Mouse (Mus musculus) Patski (cell line): ENCODE measurements around the gene Dpm3. TPM values are rescaled to one million over a fixed set of nuclear protein-coding genes. Genes with fewer than 3 reads are reported as not detected.

ENCODE experiments used
- ATAC-seq: fragments of 100-300 bp; one replicate; pipeline ENCODE4 v1.8.0; 2021
- CTCF ChIA-PET: fragments of 350-600 bp; sonication (Branson Sonifier 250); formaldehyde crosslinking; loops from one replicate; lab custom pipeline; 2022; ENCODE audit warnings: inconsistent platforms; lab: Charles Lee
- POLR2A ChIA-PET: fragments of 350-600 bp; sonication (Branson Sonifier 250); formaldehyde crosslinking; loops from one replicate; lab custom pipeline; 2022; ENCODE audit warnings: antibody characterized with exemption, inconsistent platforms; lab: Charles Lee
- DNase-seq: peaks from one replicate; pipeline ENCODE4 v3.0.0-alpha.2; 2011; ENCODE audit warnings: low read depth, low spot score
- H3K27me3 ChIP-seq: fragments of 371-371 bp; one replicate; pipeline ENCODE4 v1.5.1; 2021
- CTCF ChIP-seq: fragments of 100-300 bp; IDR thresholded peaks from one replicate; pipeline ENCODE4 v1.5.1; 2021
- in situ Hi-C: fragments of 300-500 bp; cut with MboI; formaldehyde crosslinking; loops from 3 replicates; pipeline ENCODE4 v1.11.1; 2018; ENCODE audit warnings: low pct_unique_long_range_greater_than_20kb, mixed read lengths
- polyA plus RNA-seq: library from polyadenylated mRNA; unstranded; gene quantifications from one replicate; pipeline ENCODE4 v1.2.3, GENCODE M21; 2021

Gene Dpm3
- polyA plus RNA-seq, 1 experiment from 2014 or later: 104 TPM

- TF ChIP-seq CTCF: no peak
- CTCF ChIA-PET: interaction anchor here (1.3 kb wide), 1 partner anchor 40 kb away, joined by 4 read pairs; no protein-coding TSS in a partner anchor
- DNase-seq (no peak), ATAC-seq (no peak)
- H3K27me3 ChIP-seq: no peaks in the 10 kb centered on the region
- POLR2A ChIA-PET: interaction anchor here (0.5 kb wide), 1 partner anchor 77 kb away, joined by 3 read pairs; no protein-coding TSS in a partner anchor
- in situ Hi-C loops: no loop called here
Observed at GRCm38 (mm10) chr3:89314340-89314739, 55.2 kb downstream of the Dpm3 start.

DNA sequence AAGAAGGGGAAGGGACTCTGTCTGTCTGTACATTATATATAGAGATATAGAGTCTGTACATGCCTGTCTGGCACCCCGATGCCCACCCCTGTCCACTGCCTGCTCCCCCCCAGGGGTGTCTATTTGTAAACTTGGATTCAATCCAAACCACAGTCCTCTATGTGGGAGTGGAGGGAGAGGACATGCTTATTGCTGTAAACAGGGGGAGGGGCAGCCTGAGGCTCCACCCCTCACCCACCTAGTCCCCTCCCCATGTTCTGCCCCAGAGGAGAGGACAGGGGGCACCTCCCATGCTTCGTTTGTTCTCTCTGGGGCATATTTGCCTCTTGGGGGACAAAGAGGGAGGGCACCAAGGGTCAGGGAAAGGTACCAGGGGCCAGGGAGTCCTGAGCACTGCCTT is 55.6 kb downstream of the Dpm3 start:
- in situ Hi-C loops: loop anchor here (5.0 kb wide), 1 partner anchor 38 kb away; no protein-coding TSS in a partner anchor
- POLR2A ChIA-PET: interaction anchor here (0.7 kb wide), 1 partner anchor 33 kb away, joined by 3 read pairs; no protein-coding TSS in a partner anchor
- no peaks in the 10 kb centered on the region for H3K27me3 ChIP-seq
- ATAC-seq: no peak
- CTCF ChIA-PET: interaction anchor here (0.6 to 4.2 kb wide), 6 partner anchors 16 to 40 kb away, joined by 3 to 17 read pairs (median 4); no protein-coding TSS in a partner anchor
- no peak for TF ChIP-seq CTCF
- DNase-seq: no peak

DNA sequence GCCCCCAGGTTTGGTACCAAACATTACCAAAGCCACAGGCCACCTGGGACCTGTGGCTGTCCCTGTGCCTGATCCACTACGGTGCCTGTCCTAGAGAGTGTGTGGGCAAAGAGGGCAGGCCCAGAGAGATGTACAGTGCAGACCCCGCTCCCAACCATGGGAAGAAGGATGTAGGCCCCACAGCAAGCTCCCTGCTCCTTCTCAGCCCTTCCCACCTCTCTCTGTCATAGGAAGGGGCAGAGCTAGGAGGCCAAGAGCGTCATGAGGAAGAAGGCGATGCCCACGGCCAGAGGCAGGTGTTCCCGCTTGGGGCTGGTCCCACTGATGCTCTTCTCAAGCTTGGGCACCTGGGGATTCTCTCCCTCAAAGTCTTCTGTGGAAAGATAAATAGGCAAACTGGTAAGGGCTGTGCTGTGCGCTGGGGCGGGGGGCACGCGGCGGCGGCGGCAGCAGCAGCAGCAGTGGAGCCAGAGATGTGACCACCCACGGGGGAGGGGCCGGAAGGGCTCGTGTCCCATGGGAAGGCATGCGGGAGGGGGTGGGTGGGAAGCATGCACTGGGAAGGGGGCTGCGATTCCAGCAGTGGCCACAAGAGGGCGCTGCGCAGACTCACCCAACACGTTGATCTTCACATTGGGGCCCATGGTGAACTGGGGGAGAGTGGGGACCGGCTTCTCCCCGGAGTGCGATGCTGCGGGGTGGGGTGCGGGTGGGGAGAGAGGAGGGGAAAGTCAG is 56.2 kb downstream of the Dpm3 start:
- no peaks in the 10 kb centered on the region for H3K27me3 ChIP-seq
- CTCF ChIA-PET: interaction anchor here (0.6 to 4.2 kb wide), 7 partner anchors 12 to 39 kb away, joined by 3 to 17 read pairs (median 5); no protein-coding TSS in a partner anchor
- POLR2A ChIA-PET: interaction anchor here (0.6 to 0.7 kb wide), 2 partner anchors 32 to 106 kb away, joined by 3 to 4 read pairs; no protein-coding TSS in a partner anchor
- in situ Hi-C loops: loop anchor here (5.0 kb wide), 1 partner anchor 37 kb away; no protein-coding TSS in a partner anchor
- no peak for DNase-seq
- peak; percentile 46 for ATAC-seq
- no peak for TF ChIP-seq CTCF

- in situ Hi-C loops: loop anchor here (5.0 kb wide), 1 partner anchor 36 kb away; no protein-coding TSS in a partner anchor
- DNase-seq (no peak), ATAC-seq (no peak)
- TF ChIP-seq CTCF: no peak
- ChIA-PET POLR2A (interaction anchor here (0.6 to 1.6 kb wide), 4 partner anchors 8 to 106 kb away, joined by 3 to 4 read pairs (median 4); no protein-coding TSS in a partner anchor), CTCF (interaction anchor here (0.6 to 4.2 kb wide), 21 partner anchors 8 to 399 kb away, joined by 3 to 22 read pairs (median 4); partner anchors contain the start of genes Krtcap2 and Trim46)
- H3K27me3 ChIP-seq: peaks cover 4% of the 10 kb centered on the region
Observed at GRCm38 (mm10) chr3:89315930-89316831, 57.0 kb downstream of the Dpm3 start.

Other genes starting within 250 kb of the Dpm3 start
- 55.6 TPM for gene Rusc1, start 166.0 kb upstream of the Dpm3 start, polyA plus RNA-seq
- gene Gm43738, start 158.3 kb upstream of the Dpm3 start, polyA plus RNA-seq: 0.19 TPM
- 191 TPM for gene Fdps, start 157.4 kb upstream of the Dpm3 start, polyA plus RNA-seq
- 22.0 TPM for gene Pklr, start 123.2 kb upstream of the Dpm3 start, polyA plus RNA-seq
- 6.2 TPM for gene Hcn3, start 99.2 kb upstream of the Dpm3 start, polyA plus RNA-seq
- gene Clk2, start 94.6 kb upstream of the Dpm3 start, polyA plus RNA-seq: 74.8 TPM
- gene Scamp3, start 81.9 kb upstream of the Dpm3 start, polyA plus RNA-seq: 175 TPM
- gene Fam189b, start 76.2 kb upstream of the Dpm3 start, polyA plus RNA-seq: 37.6 TPM
- gene Gba, start 56.4 kb upstream of the Dpm3 start, polyA plus RNA-seq: 141 TPM
- 86.6 TPM for gene Thbs3, start 44.2 kb upstream of the Dpm3 start, polyA plus RNA-seq
- gene Mtx1, start 32.3 kb upstream of the Dpm3 start, polyA plus RNA-seq: 215 TPM
- 10.3 TPM for gene Muc1, start 30.3 kb upstream of the Dpm3 start, polyA plus RNA-seq
- 236 TPM for gene Krtcap2, start 13.4 kb upstream of the Dpm3 start, polyA plus RNA-seq
- gene Trim46, start 13.0 kb upstream of the Dpm3 start, polyA plus RNA-seq: 57.5 TPM
- 88.3 TPM for gene Slc50a1, start 11.2 kb downstream of the Dpm3 start, polyA plus RNA-seq
- 97.1 TPM for gene Efna1, start 21.8 kb downstream of the Dpm3 start, polyA plus RNA-seq
- gene Efna3, start 63.6 kb downstream of the Dpm3 start, polyA plus RNA-seq: 9.4 TPM
- gene Efna4, start 78.7 kb downstream of the Dpm3 start, polyA plus RNA-seq: 48.7 TPM
- gene Adam15, start 90.6 kb downstream of the Dpm3 start, polyA plus RNA-seq: 226 TPM
- 0.06 TPM for gene Dcst2, start 102.6 kb downstream of the Dpm3 start, polyA plus RNA-seq
- 1.3 TPM for gene Dcst1, start 105.9 kb downstream of the Dpm3 start, polyA plus RNA-seq
- 73.7 TPM for gene Zbtb7b, start 135.4 kb downstream of the Dpm3 start, polyA plus RNA-seq
- not detected for gene Lenep, start 143.4 kb downstream of the Dpm3 start, polyA plus RNA-seq
- gene Flad1, start 152.5 kb downstream of the Dpm3 start, polyA plus RNA-seq: 40.6 TPM
- 162 TPM for gene Cks1b, start 159.0 kb downstream of the Dpm3 start, polyA plus RNA-seq
- 174 TPM for gene Shc1, start 159.1 kb downstream of the Dpm3 start, polyA plus RNA-seq
- 68.4 TPM for gene Pygo2, start 170.9 kb downstream of the Dpm3 start, polyA plus RNA-seq
- gene Pbxip1, start 177.3 kb downstream of the Dpm3 start, polyA plus RNA-seq: 354 TPM
- gene Pmvk, start 195.2 kb downstream of the Dpm3 start, polyA plus RNA-seq: 40.7 TPM